Mouse (Mus musculus) midbrain, postnatal 0 days (tissue): ENCODE measurements around the gene Exosc7. TPM values are rescaled to one million over a fixed set of nuclear protein-coding genes. Genes with fewer than 3 reads are reported as not detected.

ENCODE experiments used
- ATAC-seq: fragments of 200-750 bp; cut with Nextera tagmentation; 2 replicates; pipeline ENCODE4 v1.8.0; 2017; ENCODE audit warnings: moderate number of reproducible peaks, mild to moderate bottlenecking, moderate TSS enrichment, moderate library complexity; ENCODE audit not compliant: low FRiP score
- DNase-seq: peaks from one replicate; pipeline ENCODE4 v3.0.0-alpha.2; 2015; ENCODE audit warnings: low spot score
- H3K27ac ChIP-seq: fragments of 300-500 bp; sonication (generic); 2 replicates; pipeline ENCODE4 v1.5.1; 2014; ENCODE audit warnings: low read depth, mild to moderate bottlenecking, low read length, mixed read lengths
- H3K27me3 ChIP-seq: fragments of 300-500 bp; sonication (generic); 2 replicates; pipeline ENCODE4 v1.6.1; 2014; ENCODE audit warnings: low read length, control low read depth, mixed read lengths; ENCODE audit not compliant: insufficient read depth
- H3K36me3 ChIP-seq: fragments of 300-500 bp; sonication (generic); 2 replicates; pipeline ENCODE4 v1.6.1; 2014; ENCODE audit warnings: low read length, control low read depth, mixed read lengths; ENCODE audit not compliant: insufficient read depth
- H3K4me1 ChIP-seq: fragments of 300-500 bp; sonication (generic); 2 replicates; pipeline ENCODE4 v1.6.1; 2014; ENCODE audit warnings: mild to moderate bottlenecking, control low read depth, antibody characterized with exemption, low read length, mixed read lengths; ENCODE audit not compliant: insufficient read depth
- H3K4me2 ChIP-seq: fragments of 300-500 bp; sonication (generic); 2 replicates; pipeline ENCODE4 v1.6.1; 2014; ENCODE audit warnings: low read depth, mild to moderate bottlenecking, low read length, mixed read lengths; ENCODE audit not compliant: poor library complexity, severe bottlenecking
- H3K4me3 ChIP-seq: fragments of 300-500 bp; sonication (generic); 2 replicates; pipeline ENCODE4 v1.5.1; 2014; ENCODE audit warnings: low read depth, mild to moderate bottlenecking, low read length, moderate library complexity
- H3K9ac ChIP-seq: fragments of 300-500 bp; sonication (generic); replicated peaks from 2 replicates; pipeline ENCODE4 v1.6.1; 2014; ENCODE audit warnings: mild to moderate bottlenecking, low read length, moderate library complexity, mixed read lengths; ENCODE audit not compliant: poor library complexity, severe bottlenecking
- H3K9me3 ChIP-seq: fragments of 300-500 bp; sonication (generic); 2 replicates; pipeline ENCODE4 v1.6.1; 2016; ENCODE audit warnings: low read length, control low read depth
- CTCF ChIP-seq: IDR thresholded peaks from 2 replicates; pipeline ENCODE4 v1.5.1; 2016; ENCODE audit warnings: antibody characterized with exemption, mild to moderate bottlenecking
- WGBS: fragments of 180-500 bp; shearing (Covaris S2); extraction: QIAGEN DNeasy Blood & Tissue Kit; methylation state at CpG from one replicate; pipeline ENCODE4 v1.1.7; 2014; 5-methylcytosine and 5-hydroxymethylcytosine counted together
- polyA plus RNA-seq: library from polyadenylated mRNA; unstranded; fragments of >200 nt; fragmentation: Nextera tagmentation; extraction: Ambion mirVana; gene quantifications from 2 replicates; pipeline ENCODE4 v1.2.1, GENCODE M21; 2015
- total RNA-seq: library from RNA; depleted of rRNA; stranded (reverse); fragments of >200 nt; gene quantifications from 2 replicates; pipeline ENCODE4 v1.2.3, GENCODE M21; 2014

Gene Exosc7
- total and polyA plus RNA-seq, 2 experiments from 2014 or later, result 21.4 to 61.1 TPM

DNA sequence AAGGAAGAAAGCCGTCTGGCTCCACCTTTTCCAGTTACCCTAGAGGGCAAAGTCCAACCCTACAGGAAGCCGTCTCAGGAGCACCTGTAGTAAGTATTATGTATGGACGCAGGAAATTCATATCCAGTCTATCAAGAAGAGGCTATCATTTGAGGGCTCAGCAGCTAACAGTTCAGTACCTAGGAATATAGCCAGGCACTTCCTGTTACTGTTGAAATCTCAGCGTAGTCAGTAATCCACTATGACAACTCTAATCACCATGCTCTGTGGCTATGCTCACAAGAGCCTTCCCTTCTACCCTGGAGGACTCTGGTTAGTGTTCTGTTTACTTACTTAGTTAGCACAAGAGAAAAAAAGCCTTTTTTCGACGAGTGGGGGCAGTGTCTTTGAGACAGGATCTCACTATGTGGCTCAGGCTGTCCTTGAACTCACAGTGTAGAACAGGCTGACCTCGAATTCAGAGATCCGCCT, 1.2 kb upstream of the Exosc7 start:
- no peaks in the 10 kb centered on the region for H3K27me3 ChIP-seq
- peak overlapping the region; percentile 68 for H3K4me2 ChIP-seq
- ATAC-seq (no peak), DNase-seq (no peak)
- 65% methylated on average over 8 of the region's 8 CpGs for WGBS
- peak overlapping the region; percentile 97; the same call in 1 of the 2 replicates for H3K9ac ChIP-seq
- no peaks in the 10 kb centered on the region for H3K9me3 ChIP-seq
- TF ChIP-seq CTCF, result no peak
- 0 out of 2 replicates have a peak, but pooled peaks cover 4% of the 10 kb centered on the region for H3K36me3 ChIP-seq
- no peak overlapping the region for H3K27ac ChIP-seq
- peak overlapping the region; percentile 95 for H3K4me3 ChIP-seq
- H3K4me1 ChIP-seq, result peaks cover 3% of the 10 kb centered on the region; the same call in 1 of the 2 replicates

DNA sequence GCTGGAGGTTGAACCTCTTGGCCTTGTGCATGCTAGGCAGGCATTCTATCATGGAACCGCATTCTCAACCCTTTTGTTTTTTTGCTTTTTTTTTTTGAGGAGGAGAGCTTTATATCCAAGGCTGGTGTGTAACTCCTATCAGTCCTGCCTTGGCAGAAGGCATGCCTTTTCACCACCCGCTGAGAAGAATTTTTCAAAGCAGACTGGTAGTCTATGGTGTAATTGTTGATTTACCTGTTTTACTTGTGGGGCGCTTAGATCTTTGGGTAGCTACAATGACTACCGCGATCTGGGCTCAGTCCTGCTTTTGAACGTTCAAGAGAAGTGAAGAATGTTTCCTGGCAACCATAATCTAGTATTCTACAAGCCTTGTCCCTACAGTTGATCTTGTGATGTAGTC, 916 bp downstream of the Exosc7 start:
- peak overlapping the region; percentile 95 for H3K4me3 ChIP-seq
- H3K9me3 ChIP-seq, result no peaks in the 10 kb centered on the region
- no peaks in the 10 kb centered on the region for H3K27me3 ChIP-seq
- no peak for DNase-seq
- no peak for TF ChIP-seq CTCF
- H3K9ac ChIP-seq, result peak overlapping the region; percentile 97; the same call in 1 of the 2 replicates
- peaks cover 3% of the 10 kb centered on the region; the same call in 1 of the 2 replicates for H3K4me1 ChIP-seq
- peak overlapping the region; percentile 68 for H3K4me2 ChIP-seq
- no peak for ATAC-seq
- H3K36me3 ChIP-seq, result peaks cover 6% of the 10 kb centered on the region; the same call in 1 of the 2 replicates
- WGBS, result 63% methylated on average over 6 of the region's 6 CpGs
- peak overlapping the region; percentile 91 for H3K27ac ChIP-seq

DNA sequence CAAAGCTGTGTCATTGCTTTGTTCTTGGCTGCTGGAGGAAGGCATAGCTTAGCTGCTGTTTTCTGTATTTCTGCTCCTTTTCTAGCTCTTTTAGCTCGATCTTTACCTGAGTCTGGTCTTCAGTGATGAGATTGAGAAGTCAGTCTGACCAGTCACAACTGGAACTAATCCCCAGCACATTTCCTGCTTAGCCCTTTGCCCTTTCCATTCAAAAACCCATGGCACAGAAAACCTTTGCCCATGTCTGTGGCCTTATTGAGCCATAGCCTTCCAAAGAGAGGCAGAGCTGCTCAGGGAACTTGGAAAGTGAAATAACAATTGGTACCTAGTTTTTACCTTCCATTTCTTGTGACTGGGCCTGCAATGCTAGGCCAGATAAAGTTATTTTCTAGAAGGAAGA, 2.6 kb downstream of the Exosc7 start:
- Histone ChIP-seq H3K36me3 (peaks cover 21% of the 10 kb centered on the region), H3K4me2 (no peak overlapping the region), H3K27me3 (no peaks in the 10 kb centered on the region), H3K27ac (no peak overlapping the region), H3K4me3 (no peak overlapping the region), H3K4me1 (peaks cover 3% of the 10 kb centered on the region; the same call in 1 of the 2 replicates), H3K9me3 (no peaks in the 10 kb centered on the region), H3K9ac (no peak overlapping the region)
- 86% methylated on average over 1 of the region's 1 CpGs for WGBS
- TF ChIP-seq CTCF, result no peak
- DNase-seq, result no peak
- ATAC-seq, result no peak

- Histone ChIP-seq H3K36me3 (peaks cover 40% of the 10 kb centered on the region), H3K4me1 (no peaks in the 10 kb centered on the region), H3K27ac (no peak overlapping the region), H3K27me3 (no peaks in the 10 kb centered on the region), H3K4me2 (no peak overlapping the region), H3K9me3 (no peaks in the 10 kb centered on the region), H3K9ac (no peak overlapping the region), H3K4me3 (no peak overlapping the region)
- ATAC-seq (no peak), DNase-seq (peak; percentile 38)
- no peak for TF ChIP-seq CTCF
- 78% methylated on average over 3 of the region's 3 CpGs for WGBS
Observed at GRCm38 (mm10) chr9:123123017-123123416, 10.0 kb downstream of the Exosc7 start.

DNA sequence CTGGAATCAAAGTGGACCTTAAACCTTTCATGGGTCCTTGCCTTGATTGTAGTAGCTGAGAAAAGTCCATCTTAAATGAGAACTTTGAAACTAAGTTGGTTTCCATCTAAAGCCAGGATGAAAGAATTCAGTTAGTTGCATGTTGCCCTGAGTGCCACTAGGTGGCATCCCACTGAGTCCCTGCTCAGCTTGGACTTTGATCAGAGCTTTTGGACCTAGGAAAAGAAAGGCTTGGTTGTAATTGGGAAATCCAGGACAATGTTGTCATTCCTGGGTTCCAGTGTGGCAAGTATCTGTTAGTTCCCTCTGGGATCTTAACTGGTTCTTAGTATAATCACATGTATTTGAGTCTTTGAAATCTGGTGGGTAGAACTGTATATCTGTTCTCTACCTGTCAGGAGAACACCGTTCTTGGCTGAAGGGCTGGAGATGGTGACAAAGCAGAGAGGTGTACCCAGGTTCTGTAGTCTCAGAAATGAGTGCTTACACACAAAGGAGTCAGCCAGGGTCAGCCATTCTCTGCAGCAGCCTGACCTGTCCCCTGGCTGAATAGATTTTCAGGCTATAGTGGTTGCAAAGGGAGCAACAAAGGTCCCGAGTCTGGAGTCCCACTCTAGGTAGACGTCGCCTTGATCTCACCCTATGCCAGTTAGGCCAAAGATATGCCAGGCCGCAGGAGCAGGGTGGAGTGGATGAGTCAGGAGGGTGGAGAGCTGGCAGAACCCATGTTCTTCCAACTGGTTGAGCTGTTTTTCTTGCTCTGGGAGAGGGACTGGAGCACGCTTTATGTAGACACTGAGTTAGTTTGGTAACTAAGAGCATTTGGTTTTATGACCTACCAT, 10.8 kb downstream of the Exosc7 start:
- H3K36me3 ChIP-seq, result peaks cover 47% of the 10 kb centered on the region
- WGBS, result 94% methylated on average over 6 of the region's 6 CpGs
- no peak overlapping the region for H3K4me2 ChIP-seq
- H3K4me3 ChIP-seq, result no peak overlapping the region
- H3K9ac ChIP-seq, result no peak overlapping the region
- H3K4me1 ChIP-seq, result no peaks in the 10 kb centered on the region
- TF ChIP-seq CTCF, result peak; percentile 85
- H3K27me3 ChIP-seq, result no peaks in the 10 kb centered on the region
- H3K9me3 ChIP-seq, result no peaks in the 10 kb centered on the region
- H3K27ac ChIP-seq, result no peak overlapping the region
- DNase-seq, result peak; percentile 49
- no peak for ATAC-seq

DNA sequence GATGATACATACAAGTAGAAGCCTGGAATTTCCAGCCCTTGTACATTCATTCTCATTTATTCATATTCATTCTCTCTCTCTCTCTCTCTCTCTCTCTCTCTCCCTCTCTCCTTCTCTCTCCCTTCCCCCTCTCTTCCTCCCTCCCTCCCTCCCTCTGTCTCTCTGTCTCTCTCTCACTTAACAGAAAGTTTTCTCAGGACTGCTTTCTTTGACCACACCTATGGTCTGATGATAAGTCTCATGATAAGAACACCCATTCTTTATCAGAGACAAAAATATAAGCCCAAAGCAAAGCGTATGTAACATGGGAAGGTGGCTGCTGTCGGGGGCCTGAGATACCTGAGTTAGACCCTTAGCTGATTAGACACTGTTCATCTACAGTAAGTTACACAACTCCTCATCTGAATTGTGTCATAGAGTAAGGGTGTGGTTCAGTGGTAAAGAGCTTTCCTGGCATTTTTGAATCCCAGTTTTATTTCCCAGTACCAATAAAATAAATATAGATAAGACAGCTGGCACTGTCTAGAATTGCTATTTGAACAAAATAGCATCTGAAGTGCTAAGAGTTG, 11.5 kb downstream of the Exosc7 start:
- Histone ChIP-seq H3K27ac (no peak overlapping the region), H3K9ac (no peak overlapping the region), H3K9me3 (no peaks in the 10 kb centered on the region), H3K4me1 (no peaks in the 10 kb centered on the region), H3K4me3 (no peak overlapping the region), H3K4me2 (no peak overlapping the region), H3K27me3 (no peaks in the 10 kb centered on the region), H3K36me3 (peaks cover 47% of the 10 kb centered on the region)
- TF ChIP-seq CTCF, result no peak
- WGBS, result 99% methylated on average over 2 of the region's 2 CpGs
- no peak for ATAC-seq
- DNase-seq, result no peak
